Mouse (Mus musculus): ENCODE data around the gene Zfp952. TPM values are rescaled to one million over a fixed set of nuclear protein-coding genes. Genes with fewer than 3 reads are reported as not detected.

The Zfp952 gene
- polyA plus RNA-seq, 1 experiment from 2014 or later = 15.5 TPM

DNA sequence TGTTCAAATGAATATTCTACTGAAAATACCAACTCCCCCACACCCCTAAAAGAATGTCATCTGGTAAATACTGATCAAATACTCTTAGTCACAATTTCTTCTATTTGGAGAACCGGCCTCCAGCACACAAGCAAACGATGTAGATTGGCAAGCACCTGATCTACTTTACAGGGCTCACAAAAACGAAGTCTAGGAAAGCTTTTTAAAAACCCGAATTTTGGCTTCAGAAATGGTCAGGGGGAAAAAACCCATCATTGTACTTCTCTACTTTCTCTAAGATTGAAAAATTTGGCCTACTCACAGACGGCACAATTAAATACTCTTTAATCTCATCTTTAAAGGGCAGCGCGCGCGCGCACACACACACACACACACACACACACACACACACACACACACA, 39.4 kb downstream of the Zfp952 start:
- WGBS = 18% methylated on average over 10 of the region's 10 CpGs
- Histone ChIP-seq H3K4me2 (ENCODE audit: low read depth, severe bottlenecking) (peak overlapping the region; percentile 44), H3K9ac (ENCODE audit: low read length) (peak overlapping the region; percentile 92), H3K4me3 (ENCODE audit: low read depth, low read length) (peak overlapping the region; percentile 88), H3K4me1 (ENCODE audit: control insufficient read depth, insufficient read depth, low read length) (no peaks in the 10 kb centered on the region), H3K27ac (replicated peaks; ENCODE audit: low read depth, low read length) (no peak overlapping the region), H3K9me3 (ENCODE audit: control insufficient read depth, low read length) (no peaks in the 10 kb centered on the region), H3K36me3 (ENCODE audit: control insufficient read depth, insufficient read depth, low read length) (no peaks in the 10 kb centered on the region), H3K27me3 (ENCODE audit: control insufficient read depth, insufficient read depth, low read length) (no peaks in the 10 kb centered on the region)
- ATAC-seq (ENCODE audit: insufficient number of reproducible peaks, low FRiP score, low TSS enrichment, low read depth) (no peak), DNase-seq (ENCODE audit: low spot score) (no peak)

DNA sequence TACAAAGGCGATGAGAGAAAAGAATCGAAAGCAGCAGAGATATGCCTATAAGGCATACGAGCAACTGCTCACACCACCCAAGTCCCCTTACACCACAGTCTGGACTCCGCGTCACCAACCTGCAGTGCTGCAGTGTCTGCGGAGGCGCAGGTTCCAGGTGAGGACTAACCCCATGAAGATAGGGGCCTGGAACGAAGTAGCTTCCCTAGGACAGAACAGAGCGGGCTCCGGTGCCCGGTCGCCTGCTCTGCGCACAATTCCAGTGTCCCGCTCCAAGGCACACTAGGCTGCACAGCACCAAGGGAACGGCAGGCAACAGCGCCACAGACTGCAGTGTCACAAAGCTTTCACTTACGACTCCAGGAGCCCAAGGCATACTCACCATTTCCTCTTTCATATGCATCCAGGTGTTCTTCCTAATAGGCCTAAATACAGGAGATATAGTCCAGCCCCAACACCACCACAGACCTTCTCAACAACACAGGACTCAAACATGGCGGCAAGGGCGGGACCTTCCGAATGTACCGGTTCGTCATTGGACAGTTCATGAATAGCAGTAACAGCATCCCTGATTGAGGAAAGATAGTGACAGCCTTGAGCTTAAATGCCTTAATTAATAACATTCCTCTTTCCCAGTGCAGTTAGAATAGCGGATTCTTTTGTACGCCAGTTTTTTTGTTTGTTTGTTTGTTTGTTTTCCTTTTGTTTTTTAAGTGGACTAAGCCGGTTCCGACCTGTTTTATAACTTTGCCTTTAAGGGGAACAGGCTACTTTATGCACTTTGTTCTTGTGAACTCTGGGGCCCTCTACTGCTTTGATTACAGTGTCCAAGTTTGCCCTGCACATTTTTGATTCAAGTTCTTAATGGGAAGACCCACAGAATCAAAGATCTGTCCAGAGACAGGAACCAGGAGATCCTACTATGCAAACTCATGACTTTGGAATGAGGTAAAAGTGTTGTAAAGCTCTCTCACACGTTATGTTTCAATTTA, 40.3 kb downstream of the Zfp952 start, which contains the start of gene Zfp763:
Zfp763 (minus strand) TSS at position 503 of the 992 bp plus-strand sequence.
- ATAC-seq (ENCODE audit: insufficient number of reproducible peaks, low FRiP score, low TSS enrichment, low read depth) (peak; percentile 95), DNase-seq (ENCODE audit: low spot score) (peak; percentile 88)
- WGBS = 4% methylated on average over 27 of the region's 27 CpGs
- peak within 1 kb of the TSS; percentile 44 for H3K4me2 ChIP-seq (ENCODE audit: low read depth, severe bottlenecking)
- H3K9ac ChIP-seq (ENCODE audit: low read length) = peak within 1 kb of the TSS; percentile 92
- H3K27me3 ChIP-seq (ENCODE audit: control insufficient read depth, insufficient read depth, low read length) = no peaks in the 10 kb centered on the region
- H3K9me3 ChIP-seq (ENCODE audit: control insufficient read depth, low read length) = no peaks in the 10 kb centered on the region
- H3K4me3 ChIP-seq (ENCODE audit: low read depth, low read length) = peak within 1 kb of the TSS; percentile 88
- peak within 1 kb of the TSS; percentile 70; the same call in 1 of the 2 replicates for H3K27ac ChIP-seq (replicated peaks; ENCODE audit: low read depth, low read length)
- H3K4me1 ChIP-seq (ENCODE audit: control insufficient read depth, insufficient read depth, low read length) = no peaks in the 10 kb centered on the region
- no peaks in the 10 kb centered on the region for H3K36me3 ChIP-seq (ENCODE audit: control insufficient read depth, insufficient read depth, low read length)

Other genes starting within 250 kb of the Zfp952 start
- 46.2 and 48.2 TPM in 2 replicates for gene Zfp871, start 204.8 kb upstream of the Zfp952 start, polyA plus RNA-seq (2014; fragmentation: Nextera tagmentation; extraction: Ambion mirVana)
- 3.8 and 5.7 TPM in 2 replicates for gene Zfp811, start 183.2 kb upstream of the Zfp952 start, polyA plus RNA-seq (2014; fragmentation: Nextera tagmentation; extraction: Ambion mirVana)
- 22.2 and 24.1 TPM in 2 replicates for gene Zfp799, start 162.9 kb upstream of the Zfp952 start, polyA plus RNA-seq (2014; fragmentation: Nextera tagmentation; extraction: Ambion mirVana)
- gene Zfp870, start 101.5 kb upstream of the Zfp952 start, polyA plus RNA-seq (2014; fragmentation: Nextera tagmentation; extraction: Ambion mirVana) = 8.4 and 9.8 TPM in 2 replicates
- gene Cyp4f14, start 75.8 kb upstream of the Zfp952 start, polyA plus RNA-seq (2014; fragmentation: Nextera tagmentation; extraction: Ambion mirVana) = 0.09 TPM in 1 of 2 replicates, not detected in the other
- gene Cyp4f13, start 45.7 kb upstream of the Zfp952 start, polyA plus RNA-seq (2014; fragmentation: Nextera tagmentation; extraction: Ambion mirVana) = 2.7 and 4.1 TPM in 2 replicates
- 14.0 and 14.5 TPM in 2 replicates for gene Zfp472, start 27.3 kb upstream of the Zfp952 start, polyA plus RNA-seq (2014; fragmentation: Nextera tagmentation; extraction: Ambion mirVana)
- gene Zfp763, start 40.3 kb downstream of the Zfp952 start, polyA plus RNA-seq (2014; fragmentation: Nextera tagmentation; extraction: Ambion mirVana) = 17.0 and 19.1 TPM in 2 replicates
- not detected in 2 replicates for gene 4921501E09Rik, start 74.9 kb downstream of the Zfp952 start, polyA plus RNA-seq (2014; fragmentation: Nextera tagmentation; extraction: Ambion mirVana)
- 8.4 and 9.9 TPM in 2 replicates for gene Zfp563, start 96.2 kb downstream of the Zfp952 start, polyA plus RNA-seq (2014; fragmentation: Nextera tagmentation; extraction: Ambion mirVana)
- not detected in 2 replicates for gene Morc2b, start 146.6 kb downstream of the Zfp952 start, polyA plus RNA-seq (2014; fragmentation: Nextera tagmentation; extraction: Ambion mirVana)
- 0.04 TPM in 1 of 2 replicates, not detected in the other for gene Olfr55, start 175.3 kb downstream of the Zfp952 start, polyA plus RNA-seq (2014; fragmentation: Nextera tagmentation; extraction: Ambion mirVana)
- not detected in 2 replicates for gene Olfr239, start 198.2 kb downstream of the Zfp952 start, polyA plus RNA-seq (2014; fragmentation: Nextera tagmentation; extraction: Ambion mirVana)
- not detected in 2 replicates for gene Olfr1564, start 228.6 kb downstream of the Zfp952 start, polyA plus RNA-seq (2014; fragmentation: Nextera tagmentation; extraction: Ambion mirVana)